In genomic region chr1:186930888-186931233, GRCm38 (mm10) we compare ENCODE assay signal across 32 mouse cellular contexts. TPM values are rescaled to one million over a fixed set of nuclear protein-coding genes. Genes with fewer than 3 reads are reported as not detected.
"Had no signal": no experiment of that assay in that cellular context is flagged by ENCODE, and none has a peak within 500 bp of the region (broad histone marks: within the 10 kb centered on the region; RNA-seq: fewer than 3 reads in every experiment).

No protein-coding gene starts in this region.

- H3K4me3 ChIP-seq: heart, adult 2 months; heart, embryonic 13.5 days; heart, embryonic 15.5 days; hindbrain, embryonic 13.5 days; hindbrain, embryonic 15.5 days; layer of hippocampus, adult 2 months; left cerebral cortex, adult 2 months; limb, embryonic 13.5 days; limb, embryonic 15.5 days; liver, embryonic 13.5 days; liver, embryonic 15.5 days had no signal

- DNase-seq: gastrocnemius, postnatal 14 days; gastrocnemius, postnatal 36 days; heart, adult 11 months; heart, adult 2 months; heart, postnatal 14 days; heart, postnatal 36 days; kidney, adult 11 months; kidney, adult 8-10 months; kidney, postnatal 10 days; kidney, postnatal 25 days; kidney, postnatal 4 days; liver, embryonic 13.5 days had no signal

- H3K27me3 ChIP-seq: heart, embryonic 13.5 days; heart, embryonic 15.5 days; limb, embryonic 13.5 days; limb, embryonic 15.5 days; liver, embryonic 13.5 days; liver, embryonic 15.5 days had no signal

- H3K9me3 ChIP-seq: heart, embryonic 15.5 days; hindbrain, embryonic 13.5 days; hindbrain, embryonic 15.5 days; limb, embryonic 13.5 days; limb, embryonic 15.5 days; liver, embryonic 13.5 days; liver, embryonic 15.5 days had no signal

- H3K27ac ChIP-seq: heart, adult 2 months; heart, embryonic 13.5 days; heart, embryonic 15.5 days; hindbrain, embryonic 13.5 days; hindbrain, embryonic 15.5 days; hindbrain, postnatal 0 days; layer of hippocampus, adult 2 months; left cerebral cortex, adult 2 months; limb, embryonic 13.5 days; limb, embryonic 15.5 days; liver, embryonic 13.5 days; liver, embryonic 15.5 days had no signal

- ATAC-seq: hindbrain, postnatal 0 days; intestine, embryonic 16.5 days had no signal

- H3K4me2 ChIP-seq: heart, embryonic 11.5 days; heart, embryonic 13.5 days; heart, embryonic 15.5 days; hindbrain, embryonic 13.5 days; hindbrain, embryonic 15.5 days; limb, embryonic 13.5 days; limb, embryonic 15.5 days; liver, embryonic 13.5 days; liver, embryonic 15.5 days had no signal

- H3K9ac ChIP-seq: heart, embryonic 13.5 days; heart, embryonic 15.5 days; hindbrain, embryonic 13.5 days; hindbrain, embryonic 15.5 days; limb, embryonic 13.5 days; limb, embryonic 15.5 days; liver, embryonic 13.5 days; liver, embryonic 15.5 days had no signal

- H3K36me3 ChIP-seq: heart, embryonic 13.5 days; heart, embryonic 15.5 days; hindbrain, embryonic 13.5 days; hindbrain, embryonic 15.5 days; limb, embryonic 13.5 days; limb, embryonic 15.5 days; liver, embryonic 13.5 days; liver, embryonic 15.5 days had no signal

- H3K4me1 ChIP-seq: heart, embryonic 13.5 days; limb, embryonic 15.5 days; liver, embryonic 13.5 days; liver, embryonic 15.5 days had no signal

RNA-seq across cellular contexts. Expression of gene D1Pas1, which starts 36.4 kb away (rescaled TPM):
- total RNA-seq: gastrocnemius, adult 18-20 months; gastrocnemius, adult 8-10 months; gastrocnemius, postnatal 14 days; gastrocnemius, postnatal 36 days; heart, postnatal 36 days; hematopoietic stem cell, adult 5-6 weeks; hindbrain, postnatal 0 days; layer of hippocampus, postnatal 25 days; left cerebral cortex, adult 2 months; left cerebral cortex, postnatal 25 days; liver, adult 2 months had no signal
- polyA plus RNA-seq: heart, adult 2 months; hindbrain, postnatal 0 days; kidney, embryonic 14.5 days; kidney, embryonic 16.5 days; liver, adult 2 months; liver, embryonic 13.5 days; liver, embryonic 15.5 days had no signal
